In the genomic region with DNA sequence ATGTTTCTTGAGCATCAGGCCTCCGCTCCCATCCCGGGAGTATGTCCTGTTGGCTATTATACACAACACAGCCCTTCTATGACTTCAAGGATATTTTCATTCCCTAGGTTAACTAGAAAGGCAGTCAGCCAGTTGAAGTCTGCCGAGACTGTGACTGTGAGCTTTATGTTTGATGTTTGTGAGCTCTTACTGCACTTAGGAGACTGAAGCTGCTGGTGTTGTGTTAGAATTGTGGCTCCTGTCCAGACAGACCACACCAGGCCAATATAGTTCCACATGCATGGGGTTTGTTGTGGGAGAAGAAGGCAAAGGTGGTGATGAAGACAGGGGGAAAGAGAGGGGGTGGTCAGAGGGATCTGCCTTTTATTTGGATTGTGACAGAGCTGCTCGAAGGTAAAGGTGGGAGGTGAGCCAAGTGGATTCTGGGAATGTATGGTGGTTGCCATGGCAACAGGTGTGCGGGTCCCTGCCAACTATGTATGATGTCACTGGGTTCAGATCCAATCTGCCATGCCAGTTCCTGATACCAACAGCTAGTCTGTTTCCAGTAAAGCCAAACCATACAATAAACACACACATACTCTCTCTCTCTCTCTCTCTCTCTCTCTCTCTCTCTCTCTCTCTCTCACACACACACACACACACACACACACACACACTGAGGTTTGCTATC, we compare ENCODE assay signal across 15 mouse cellular contexts.
DNase-seq lines count a peak whose midpoint lies in the region; ATAC-seq and TF ChIP-seq lines count a peak whose summit lies in the region.
"Had no signal": no experiment of that assay in that cellular context is flagged by ENCODE, and none has a peak within 500 bp of the region (broad histone marks: within the 10 kb centered on the region; RNA-seq: fewer than 3 reads in every experiment).

No protein-coding gene starts in this region.

- H3K9ac ChIP-seq in forebrain, embryonic 15.5 days (replicated peaks): no peak overlapping the region
- no peak overlapping the region for H3K9ac ChIP-seq in forebrain, embryonic 12.5 days
- no peak overlapping the region for H3K9ac ChIP-seq in midbrain, embryonic 15.5 days
- no peak overlapping the region for H3K9ac ChIP-seq in midbrain, embryonic 11.5 days (ENCODE audit: low read length)
- H3K9ac ChIP-seq in forebrain, postnatal 0 days: no peak overlapping the region
- H3K9ac ChIP-seq: lung, embryonic 15.5 days had no signal

- no peak for DNase-seq in midbrain, embryonic 11.5 days (ENCODE audit: low spot score, missing footprints)
- peak; percentile 31 to 55 for DNase-seq in cerebellum, adult 18-20 months
- peak; percentile 70 for DNase-seq in forebrain, postnatal 0 days
- DNase-seq in ovary, postnatal 36 days (ENCODE audit: low spot score): no peak
- no peak for DNase-seq in adrenal gland, postnatal 10 days
- DNase-seq: heart, adult 18-20 months; heart, postnatal 14 days had no signal

- H3K4me3 ChIP-seq in forebrain, embryonic 15.5 days: no peak overlapping the region
- H3K4me3 ChIP-seq in forebrain, embryonic 12.5 days (replicated peaks): no peak overlapping the region
- no peak overlapping the region for H3K4me3 ChIP-seq in midbrain, embryonic 15.5 days
- no peak overlapping the region for H3K4me3 ChIP-seq in midbrain, embryonic 11.5 days (ENCODE audit: low read depth, low read length)
- H3K4me3 ChIP-seq in forebrain, postnatal 0 days (ENCODE audit: low read depth, low read length): no peak overlapping the region
- H3K4me3 ChIP-seq: lung, embryonic 15.5 days; myocyte had no signal

- H3K27me3 ChIP-seq in forebrain, embryonic 15.5 days: no peaks in the 10 kb centered on the region
- no peaks in the 10 kb centered on the region for H3K27me3 ChIP-seq in forebrain, embryonic 12.5 days
- no peaks in the 10 kb centered on the region for H3K27me3 ChIP-seq in midbrain, embryonic 15.5 days (replicated peaks)
- H3K27me3 ChIP-seq in midbrain, embryonic 11.5 days (ENCODE audit: control insufficient read depth, insufficient read depth, low read length): no peaks in the 10 kb centered on the region
- H3K27me3 ChIP-seq in forebrain, postnatal 0 days (ENCODE audit: insufficient read depth, low read length): no peaks in the 10 kb centered on the region
- H3K27me3 ChIP-seq: lung, embryonic 15.5 days had no signal

- no peak for TF ChIP-seq CTCF in forebrain, postnatal 0 days (IDR thresholded peaks at IDR 0.05; ENCODE audit: low read depth)

- H3K4me2 ChIP-seq in forebrain, embryonic 15.5 days (replicated peaks): no peak overlapping the region
- no peak overlapping the region for H3K4me2 ChIP-seq in forebrain, embryonic 12.5 days
- H3K4me2 ChIP-seq in midbrain, embryonic 15.5 days: no peak overlapping the region
- H3K4me2 ChIP-seq in midbrain, embryonic 11.5 days: no peak overlapping the region
- no peak overlapping the region for H3K4me2 ChIP-seq in forebrain, postnatal 0 days (ENCODE audit: low read depth)
- H3K4me2 ChIP-seq: lung, embryonic 15.5 days had no signal

- H3K27ac ChIP-seq in forebrain, embryonic 15.5 days (replicated peaks): 0 out of 2 replicates have a peak overlapping the region, but pooled peaks have one; percentile 23
- H3K27ac ChIP-seq in forebrain, embryonic 12.5 days: no peak overlapping the region
- no peak overlapping the region for H3K27ac ChIP-seq in midbrain, embryonic 15.5 days
- no peak overlapping the region for H3K27ac ChIP-seq in midbrain, embryonic 11.5 days (ENCODE audit: low read depth, low read length)
- H3K27ac ChIP-seq in forebrain, postnatal 0 days (ENCODE audit: low read depth, low read length): no peak overlapping the region
- H3K27ac ChIP-seq: kidney, postnatal 0 days; lung, embryonic 15.5 days; stomach, postnatal 0 days had no signal

- H3K9me3 ChIP-seq in forebrain, embryonic 15.5 days: no peaks in the 10 kb centered on the region
- H3K9me3 ChIP-seq in forebrain, embryonic 12.5 days: no peaks in the 10 kb centered on the region
- H3K9me3 ChIP-seq in midbrain, embryonic 15.5 days: no peaks in the 10 kb centered on the region
- no peaks in the 10 kb centered on the region for H3K9me3 ChIP-seq in midbrain, embryonic 11.5 days (ENCODE audit: control insufficient read depth, low read length)
- H3K9me3 ChIP-seq in forebrain, postnatal 0 days (ENCODE audit: low read length): no peaks in the 10 kb centered on the region
- H3K9me3 ChIP-seq: lung, embryonic 15.5 days had no signal

- H3K4me1 ChIP-seq in forebrain, embryonic 15.5 days: no peaks in the 10 kb centered on the region
- no peaks in the 10 kb centered on the region for H3K4me1 ChIP-seq in forebrain, embryonic 12.5 days
- no peaks in the 10 kb centered on the region for H3K4me1 ChIP-seq in midbrain, embryonic 15.5 days
- H3K4me1 ChIP-seq in midbrain, embryonic 11.5 days (ENCODE audit: control insufficient read depth, insufficient read depth, low read length): peaks cover under 1% of the 10 kb centered on the region; the same call in 1 of the 2 replicates
- H3K4me1 ChIP-seq in forebrain, postnatal 0 days (ENCODE audit: insufficient read depth): no peaks in the 10 kb centered on the region
- H3K4me1 ChIP-seq: lung, embryonic 15.5 days had no signal

- no peaks in the 10 kb centered on the region for H3K36me3 ChIP-seq in forebrain, embryonic 15.5 days
- no peaks in the 10 kb centered on the region for H3K36me3 ChIP-seq in forebrain, embryonic 12.5 days (replicated peaks)
- no peaks in the 10 kb centered on the region for H3K36me3 ChIP-seq in midbrain, embryonic 15.5 days (replicated peaks)
- H3K36me3 ChIP-seq in midbrain, embryonic 11.5 days (ENCODE audit: control insufficient read depth, insufficient read depth, low read length): no peaks in the 10 kb centered on the region
- H3K36me3 ChIP-seq in forebrain, postnatal 0 days (ENCODE audit: insufficient read depth): no peaks in the 10 kb centered on the region
- H3K36me3 ChIP-seq: lung, embryonic 15.5 days had no signal

- peak; percentile 69 for ATAC-seq in forebrain, embryonic 15.5 days (replicated peaks)
- no peak for ATAC-seq in forebrain, embryonic 12.5 days (ENCODE audit: low FRiP score)
- ATAC-seq in midbrain, embryonic 15.5 days (replicated peaks): 0 out of 2 replicates have a peak, but pooled peaks have one; percentile 20
- no peak for ATAC-seq in midbrain, embryonic 11.5 days (ENCODE audit: low FRiP score)
- ATAC-seq in forebrain, postnatal 0 days: peak; percentile 69; the same call in 1 of the 2 replicates
- ATAC-seq: inflammation-experienced regulatory T-cells, adult 6 months had no signal

- WGBS in forebrain, embryonic 15.5 days: 69% methylated on average over 5 of the region's 5 CpGs
- WGBS in forebrain, embryonic 12.5 days: 79% methylated on average over 5 of the region's 5 CpGs
- 80% methylated on average over 5 of the region's 5 CpGs for WGBS in midbrain, embryonic 15.5 days
- WGBS in midbrain, embryonic 11.5 days: 84% methylated on average over 5 of the region's 5 CpGs
- WGBS in forebrain, postnatal 0 days: 65% methylated on average over 5 of the region's 5 CpGs

Comparison
In these comparisons a context has a peak if more than half of its experiments do, and no peak if none do; other contexts are left out.
1. ATAC-seq: peak in forebrain, embryonic 15.5 days (single experiment), midbrain, embryonic 15.5 days (single experiment) and forebrain, postnatal 0 days (single experiment); none in forebrain, embryonic 12.5 days (single experiment) and midbrain, embryonic 11.5 days (single experiment).
2. DNase-seq: peak in cerebellum, adult 18-20 months (2 of 2) and forebrain, postnatal 0 days (single experiment); none in midbrain, embryonic 11.5 days (single experiment), ovary, postnatal 36 days (single experiment) and adrenal gland, postnatal 10 days (single experiment).